Mouse (Mus musculus) small intestine, adult 2 months (tissue): ENCODE data around the gene Nid1.

Experiments
- CTCF ChIP-seq: fragments of 200-500 bp; IDR thresholded peaks from 2 replicates; pipeline ENCODE4 v1.5.1; 2012; ENCODE audit warnings: low read depth, mild to moderate bottlenecking, control low read depth, inconsistent platforms, low read length, moderate library complexity, mixed read lengths; ENCODE audit not compliant: insufficient replicate concordance, insufficient read length; ENCODE audit errors: extremely low read depth
- POLR2A ChIP-seq: fragments of 200-500 bp; IDR thresholded peaks from 2 replicates; pipeline ENCODE4 v1.6.1; 2012; ENCODE audit warnings: low read depth, mild to moderate bottlenecking, control low read depth, inconsistent platforms, low read length, moderate library complexity

- TF ChIP-seq POLR2A (no peak), CTCF (no peak)
Measured at GRCm38 (mm10) chr13:13474991-13475390, 37.6 kb downstream of the Nid1 start.
